Mouse (Mus musculus) hindbrain, embryonic 14.5 days (tissue): ENCODE measurements at regions not wholly inside any gene's neighbourhood (a gene's known extent, or its start where the extent isn't known, plus 50 kb on each side); places are given as distances from the start of the nearest gene placed in this dataset.
A peak's percentile ranks its signal among the peaks of the same experiment; 100 is the strongest.

Experiments used
- ATAC-seq: fragments of 200-750 bp; cut with Nextera tagmentation; 2 replicates; pipeline ENCODE4 v1.8.0; 2017; ENCODE audit warnings: moderate number of reproducible peaks, mild to moderate bottlenecking, moderate TSS enrichment, moderate library complexity; ENCODE audit not compliant: low FRiP score
- DNase-seq: peaks from one replicate; pipeline ENCODE4 v3.0.0-alpha.2; 2015; ENCODE audit warnings: low spot score
- H3K27ac ChIP-seq: fragments of 300-500 bp; sonication (generic); 2 replicates; pipeline ENCODE4 v1.5.1; 2014; ENCODE audit warnings: mild to moderate bottlenecking, moderate library complexity
- H3K27me3 ChIP-seq: fragments of 300-500 bp; sonication (generic); 2 replicates; pipeline ENCODE4 v1.6.1; 2014; ENCODE audit warnings: mild to moderate bottlenecking, low read length, mixed read lengths; ENCODE audit not compliant: control insufficient read depth, insufficient read depth
- H3K36me3 ChIP-seq: fragments of 300-500 bp; sonication (generic); replicated peaks from 2 replicates; pipeline ENCODE4 v1.6.1; 2014; ENCODE audit not compliant: control insufficient read depth, insufficient read depth
- H3K4me1 ChIP-seq: fragments of 300-500 bp; sonication (generic); replicated peaks from 2 replicates; pipeline ENCODE4 v1.6.1; 2014; ENCODE audit warnings: antibody characterized with exemption, low read length, mixed read lengths; ENCODE audit not compliant: control insufficient read depth, insufficient read depth
- H3K4me2 ChIP-seq: fragments of 300-500 bp; sonication (generic); replicated peaks from 2 replicates; pipeline ENCODE4 v1.6.1; 2014; ENCODE audit warnings: mild to moderate bottlenecking, moderate library complexity
- H3K4me3 ChIP-seq: fragments of 300-500 bp; sonication (generic); replicated peaks from 2 replicates; pipeline ENCODE4 v1.5.1; 2014; ENCODE audit warnings: mild to moderate bottlenecking, low read length
- H3K9ac ChIP-seq: fragments of 300-500 bp; sonication (generic); 2 replicates; pipeline ENCODE4 v1.6.1; 2014
- H3K9me3 ChIP-seq: fragments of 300-500 bp; sonication (generic); 2 replicates; pipeline ENCODE4 v1.6.1; 2016; ENCODE audit warnings: low read length; ENCODE audit not compliant: control insufficient read depth
- WGBS: fragments of 180-500 bp; shearing (Covaris S2); extraction: QIAGEN DNeasy Blood & Tissue Kit; methylation state at CpG from one replicate; pipeline ENCODE4 v1.1.7; 2014; 5-methylcytosine and 5-hydroxymethylcytosine counted together

DNA sequence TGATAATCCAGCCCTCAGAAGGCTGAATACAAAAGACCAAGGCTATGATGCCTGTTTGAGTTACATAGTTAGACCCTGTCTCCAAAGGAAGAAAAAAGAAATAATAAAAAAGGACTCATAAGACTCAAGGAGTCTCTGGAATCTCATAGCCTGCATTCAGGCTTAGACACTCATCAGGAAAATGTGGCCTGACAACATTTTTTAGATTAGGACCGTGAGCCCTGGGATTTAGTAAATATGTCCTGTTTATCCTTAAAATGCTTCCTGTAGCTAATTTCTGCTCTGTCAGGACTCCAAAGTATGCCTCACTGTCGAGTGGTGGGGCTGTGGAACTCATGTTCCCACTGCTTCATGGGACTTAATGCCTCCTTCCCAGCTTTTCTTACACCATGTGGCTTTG is 154.8 kb upstream of the Ccdc54 start:
- ATAC-seq: no peak
- 71% methylated on average over 2 of the region's 2 CpGs for WGBS
- no peak overlapping the region for H3K9ac ChIP-seq

DNA sequence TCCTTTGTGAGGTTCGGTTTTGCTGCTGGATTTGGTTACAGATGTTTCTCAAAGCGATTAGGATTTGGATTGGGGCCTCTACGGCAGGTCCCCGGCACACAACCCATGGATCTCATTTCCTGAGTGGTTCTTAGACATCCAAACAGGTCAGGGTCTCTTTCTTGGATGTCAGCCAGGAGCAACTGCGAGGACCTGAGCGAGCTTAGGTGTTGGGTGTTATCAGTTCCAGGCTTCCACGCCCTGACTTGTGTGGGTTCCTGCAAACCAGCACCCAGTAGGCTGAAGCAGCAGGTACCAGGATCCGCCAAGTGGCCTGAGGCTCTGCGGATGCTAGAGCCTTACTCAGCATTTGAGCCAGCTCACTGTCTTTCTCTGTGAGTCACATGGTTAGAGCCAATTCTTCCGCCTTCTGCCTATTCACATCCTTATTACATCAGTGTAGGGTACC is 146.5 kb upstream of the Ccdc54 start:
- no peak for ATAC-seq
- no peak for DNase-seq
- Histone ChIP-seq H3K4me1 (0 out of 2 replicates have a peak, but pooled peaks cover 4% of the 10 kb centered on the region), H3K9ac (peak overlapping the region; percentile 18; the same call in 1 of the 2 replicates), H3K27me3 (no peaks in the 10 kb centered on the region), H3K9me3 (no peaks in the 10 kb centered on the region), H3K36me3 (no peaks in the 10 kb centered on the region), H3K27ac (no peak overlapping the region), H3K4me2 (peak overlapping the region; percentile 58), H3K4me3 (peak overlapping the region; percentile 35)
- WGBS: 33% methylated on average over 10 of the region's 10 CpGs

More for the DNA sequence above, 154.8 kb upstream of the Ccdc54 start:
- Histone ChIP-seq H3K27ac (no peak overlapping the region), H3K4me1 (no peaks in the 10 kb centered on the region), H3K4me2 (no peak overlapping the region), H3K4me3 (no peak overlapping the region), H3K27me3 (no peaks in the 10 kb centered on the region), H3K9me3 (no peaks in the 10 kb centered on the region), H3K36me3 (no peaks in the 10 kb centered on the region)
- no peak for DNase-seq

DNA sequence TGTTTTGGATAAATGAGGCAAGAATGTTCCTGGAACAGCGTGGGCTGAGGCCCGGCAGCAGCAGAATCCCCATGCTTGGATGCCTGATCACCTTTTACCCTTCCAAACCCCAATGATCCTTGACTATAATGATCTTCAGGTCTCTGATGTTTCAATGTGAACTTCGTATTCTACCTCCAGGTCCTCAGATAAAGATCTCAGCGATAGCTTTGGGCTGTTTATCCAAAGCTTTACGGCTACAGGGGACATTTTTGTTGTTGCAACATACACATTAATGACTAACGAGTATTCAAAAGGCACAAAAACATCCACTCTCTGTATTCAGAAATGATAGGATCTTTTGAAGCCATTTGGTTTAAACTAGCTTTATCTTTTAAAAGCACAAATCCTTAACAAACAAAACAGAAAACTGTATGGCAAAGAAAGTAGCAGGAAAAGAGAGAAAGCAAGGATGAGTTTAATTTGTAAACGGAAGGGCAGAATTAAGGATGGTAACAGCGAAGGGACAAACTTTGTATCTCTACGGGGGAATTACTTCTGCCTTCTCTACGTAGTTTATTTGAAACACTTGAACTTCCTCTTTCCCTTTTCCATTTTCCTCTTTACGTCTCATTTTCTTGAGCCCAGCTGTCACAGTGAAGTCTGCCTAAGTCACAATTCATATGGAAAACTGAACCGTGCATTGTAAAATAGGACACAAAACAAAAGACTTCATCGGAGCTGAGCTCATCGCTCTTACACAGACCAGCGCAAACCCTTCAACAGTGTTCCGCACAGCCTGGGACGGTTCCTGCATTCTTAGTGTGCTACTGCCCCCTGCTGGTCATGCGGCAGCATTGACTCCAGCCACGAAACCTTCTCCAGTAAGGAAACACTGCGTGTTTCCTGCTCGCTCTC is 145.4 kb upstream of the Ccdc54 start:
- no peak overlapping the region for H3K27ac ChIP-seq
- H3K9me3 ChIP-seq: no peaks in the 10 kb centered on the region
- H3K4me3 ChIP-seq: peak overlapping the region; percentile 35
- H3K27me3 ChIP-seq: peaks cover 4% of the 10 kb centered on the region; the same call in 1 of the 2 replicates
- 9% methylated on average over 21 of the region's 21 CpGs for WGBS
- ATAC-seq (peak; percentile 88), DNase-seq (peak; percentile 97)
- H3K36me3 ChIP-seq: no peaks in the 10 kb centered on the region
- H3K4me1 ChIP-seq: 0 out of 2 replicates have a peak, but pooled peaks cover 4% of the 10 kb centered on the region
- peak overlapping the region; percentile 26; the same call in 1 of the 2 replicates for H3K9ac ChIP-seq
- peak overlapping the region; percentile 58 for H3K4me2 ChIP-seq

DNA sequence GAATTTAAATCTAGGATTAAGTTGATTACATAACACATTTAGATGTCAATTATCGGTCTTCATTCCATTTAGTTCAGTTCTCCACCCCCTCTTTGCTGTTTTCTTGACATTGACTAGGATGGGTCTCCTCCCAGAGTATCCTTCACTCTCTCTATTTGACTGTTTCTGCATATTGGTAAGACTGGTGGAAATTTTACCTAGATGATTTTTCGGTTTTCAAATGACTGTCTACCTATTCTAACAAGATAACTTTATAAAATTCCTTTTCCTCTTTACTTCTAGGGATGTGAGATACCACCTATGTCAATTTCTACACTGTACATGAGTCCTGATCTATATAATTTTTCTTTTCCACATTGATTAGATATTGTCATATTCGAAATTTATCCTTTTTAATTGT is 142.4 kb upstream of the Ccdc54 start:
- Histone ChIP-seq H3K27me3 (peaks cover 12% of the 10 kb centered on the region; the same call in 1 of the 2 replicates), H3K27ac (no peak overlapping the region), H3K4me3 (no peak overlapping the region), H3K4me2 (peak overlapping the region; percentile 97; the same call in 1 of the 2 replicates), H3K9ac (no peak overlapping the region), H3K36me3 (no peaks in the 10 kb centered on the region), H3K4me1 (0 out of 2 replicates have a peak, but pooled peaks cover 4% of the 10 kb centered on the region), H3K9me3 (no peaks in the 10 kb centered on the region)
- ATAC-seq (no peak), DNase-seq (no peak)
- WGBS: 93% methylated on average over 3 of the region's 3 CpGs

DNA sequence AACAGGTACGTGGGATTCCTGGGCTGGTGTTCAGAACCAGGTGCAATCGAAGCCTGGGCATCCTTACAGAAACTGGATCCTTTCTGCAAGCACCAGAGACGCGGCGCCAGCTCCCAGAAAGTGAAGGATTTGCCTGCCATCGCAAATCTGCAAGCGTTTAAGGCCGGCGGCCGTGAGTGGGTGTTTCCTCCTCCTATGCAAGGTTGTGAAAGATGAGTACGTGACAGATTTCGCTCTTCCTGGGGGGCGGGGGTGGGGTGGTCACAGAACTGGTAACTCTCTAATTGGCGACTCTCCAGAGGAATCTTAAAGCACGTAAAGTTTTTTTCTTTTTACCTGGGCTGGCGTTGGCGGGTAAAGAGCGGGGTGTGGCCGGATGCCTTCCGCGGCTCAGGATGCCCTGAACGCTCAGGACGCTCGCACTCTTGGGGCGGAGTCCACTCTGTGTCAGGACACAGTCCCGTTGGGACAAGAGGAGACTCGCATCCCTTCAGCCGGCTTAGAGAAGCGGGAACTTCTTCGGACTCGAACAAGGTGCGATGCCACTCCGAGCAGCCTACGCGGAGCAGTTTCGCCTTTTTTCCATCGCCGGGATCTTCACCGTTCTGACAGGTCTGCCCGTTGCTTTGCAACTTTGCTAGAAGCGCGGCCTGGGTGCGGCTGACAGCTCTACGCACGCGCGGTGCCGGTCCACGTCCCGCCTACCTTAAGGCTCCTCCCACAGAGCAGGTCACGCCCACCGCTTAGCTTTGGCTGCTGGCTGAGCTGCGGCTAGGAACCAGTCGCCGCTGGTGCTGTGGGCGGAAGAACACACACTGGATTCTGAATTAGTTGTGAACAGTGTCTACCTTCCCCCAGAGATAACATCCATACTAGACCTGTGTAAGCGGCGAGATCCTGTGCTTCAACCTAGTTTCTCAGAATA is 141.4 kb upstream of the Ccdc54 start:
- Histone ChIP-seq H3K9ac (peak overlapping the region; percentile 58), H3K4me3 (peak overlapping the region; percentile 60), H3K4me1 (0 out of 2 replicates have a peak, but pooled peaks cover 3% of the 10 kb centered on the region), H3K36me3 (no peaks in the 10 kb centered on the region), H3K9me3 (no peaks in the 10 kb centered on the region), H3K4me2 (peak overlapping the region; percentile 97), H3K27ac (no peak overlapping the region; the same call in 1 of the 2 replicates), H3K27me3 (peaks cover 12% of the 10 kb centered on the region; the same call in 1 of the 2 replicates)
- WGBS: 1% methylated on average over 58 of the region's 58 CpGs
- DNase-seq: peak; percentile 89
- ATAC-seq: peak; percentile 96

DNA sequence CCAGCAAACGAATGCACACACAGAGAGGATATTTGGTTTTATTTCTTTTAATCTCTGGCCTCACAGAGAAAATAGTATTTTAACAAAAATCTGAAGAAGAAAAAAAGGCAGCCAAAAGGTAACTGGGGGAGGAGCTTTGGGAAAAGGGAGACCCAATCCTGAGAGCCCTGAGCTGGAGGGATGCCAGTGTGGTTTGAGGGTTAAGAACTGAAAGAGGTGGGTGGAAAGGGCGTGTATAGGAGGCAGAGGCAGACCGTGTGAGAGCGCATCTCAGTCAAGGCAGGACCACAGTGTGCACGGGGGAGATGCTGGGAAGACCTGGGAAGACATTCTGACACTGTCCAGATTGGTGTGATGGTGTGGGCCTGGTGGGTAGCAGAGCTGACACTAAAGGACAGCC is 138.4 kb upstream of the Ccdc54 start:
- Histone ChIP-seq H3K4me1 (no peaks in the 10 kb centered on the region), H3K27me3 (peaks cover 12% of the 10 kb centered on the region; the same call in 1 of the 2 replicates), H3K4me2 (no peak overlapping the region), H3K9ac (no peak overlapping the region), H3K36me3 (no peaks in the 10 kb centered on the region; the same call in 1 of the 2 replicates), H3K27ac (no peak overlapping the region), H3K9me3 (no peaks in the 10 kb centered on the region), H3K4me3 (no peak overlapping the region)
- ATAC-seq (no peak), DNase-seq (no peak)
- WGBS: 69% methylated on average over 5 of the region's 5 CpGs

DNA sequence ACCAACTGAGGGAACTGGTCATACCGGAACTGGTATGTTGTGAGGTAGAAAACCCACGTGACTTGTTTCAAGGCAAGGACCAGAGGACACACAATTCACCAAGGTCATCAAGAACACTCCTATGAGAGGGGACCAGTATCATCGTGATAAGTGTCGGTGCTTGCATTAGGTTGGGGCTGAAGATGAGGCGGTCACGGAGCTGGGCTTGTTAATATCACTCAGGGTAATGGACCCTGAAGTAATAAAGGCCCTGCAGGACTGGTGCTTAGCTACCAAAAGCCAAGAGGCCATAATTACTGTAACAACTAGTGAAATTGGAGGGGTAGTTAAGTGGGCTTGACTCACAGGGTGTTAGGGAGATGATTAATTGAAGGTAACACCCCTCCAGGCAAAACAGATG is 132.2 kb upstream of the Ccdc54 start:
- no peak overlapping the region for H3K4me2 ChIP-seq
- H3K4me3 ChIP-seq: no peak overlapping the region
- 75% methylated on average over 6 of the region's 6 CpGs for WGBS
- no peaks in the 10 kb centered on the region for H3K4me1 ChIP-seq
- H3K9me3 ChIP-seq: no peaks in the 10 kb centered on the region
- H3K9ac ChIP-seq: no peak overlapping the region
- DNase-seq: no peak
- H3K27me3 ChIP-seq: no peaks in the 10 kb centered on the region
- no peak overlapping the region for H3K27ac ChIP-seq
- no peaks in the 10 kb centered on the region; the same call in 1 of the 2 replicates for H3K36me3 ChIP-seq
- ATAC-seq: no peak

DNA sequence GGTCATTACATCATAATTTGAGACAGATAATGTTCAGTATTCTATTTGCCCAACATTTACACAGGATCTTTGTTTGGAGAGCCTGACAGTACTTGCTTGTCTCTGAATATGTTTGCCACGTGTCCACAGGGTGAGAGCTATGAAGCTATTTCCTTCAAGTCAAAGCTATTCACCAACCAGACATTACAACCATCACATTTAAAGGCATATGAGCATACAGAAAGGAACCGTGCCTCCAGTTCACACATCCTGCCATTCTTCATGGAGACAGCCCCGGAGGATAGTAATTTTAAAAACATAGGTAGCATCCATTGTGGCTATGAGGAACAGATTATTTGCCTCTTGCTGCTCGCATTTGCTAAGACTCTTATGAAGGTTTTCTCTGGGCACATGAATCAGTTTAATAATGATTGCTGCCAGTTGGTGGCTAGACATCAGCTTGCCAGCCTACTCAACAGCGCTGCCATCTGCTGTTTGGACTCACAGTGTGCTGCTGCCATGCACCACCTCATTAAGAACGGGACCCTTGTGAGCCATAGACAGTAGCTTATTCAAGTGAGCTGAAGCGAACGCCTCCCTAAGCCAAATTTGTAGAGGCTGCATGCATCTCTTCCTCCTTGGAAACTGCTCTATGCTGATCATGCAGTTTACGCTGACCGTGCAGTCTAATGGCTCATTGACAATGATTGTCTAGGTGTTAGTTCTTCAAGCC is 126.5 kb upstream of the Ccdc54 start:
- H3K9ac ChIP-seq: no peak overlapping the region
- H3K9me3 ChIP-seq: no peaks in the 10 kb centered on the region
- H3K4me1 ChIP-seq: 0 out of 2 replicates have a peak, but pooled peaks cover 3% of the 10 kb centered on the region
- no peak overlapping the region for H3K4me3 ChIP-seq
- DNase-seq: peak; percentile 68
- no peaks in the 10 kb centered on the region for H3K36me3 ChIP-seq
- 40% methylated on average over 10 of the region's 10 CpGs for WGBS
- 0 out of 2 replicates have a peak overlapping the region, but pooled peaks have one; percentile 9 for H3K4me2 ChIP-seq
- H3K27me3 ChIP-seq: no peaks in the 10 kb centered on the region
- H3K27ac ChIP-seq: no peak overlapping the region
- ATAC-seq: peak; percentile 95
